Mouse (Mus musculus) effector memory CD4-positive, alpha-beta T cell, adult 5 months (primary cell): ENCODE results near the gene Pax6. TPM values are rescaled to one million over a fixed set of nuclear protein-coding genes. Genes with fewer than 3 reads are reported as not detected.

Source experiments
- polyA plus RNA-seq: library from polyadenylated mRNA; unstranded; fragments of 100-300 nt; shearing (Covaris generic); gene quantifications from one replicate; pipeline ENCODE4 v1.2.1, GENCODE M21; 2017

The Pax6 gene
- 0.56 TPM for polyA plus RNA-seq

DNA sequence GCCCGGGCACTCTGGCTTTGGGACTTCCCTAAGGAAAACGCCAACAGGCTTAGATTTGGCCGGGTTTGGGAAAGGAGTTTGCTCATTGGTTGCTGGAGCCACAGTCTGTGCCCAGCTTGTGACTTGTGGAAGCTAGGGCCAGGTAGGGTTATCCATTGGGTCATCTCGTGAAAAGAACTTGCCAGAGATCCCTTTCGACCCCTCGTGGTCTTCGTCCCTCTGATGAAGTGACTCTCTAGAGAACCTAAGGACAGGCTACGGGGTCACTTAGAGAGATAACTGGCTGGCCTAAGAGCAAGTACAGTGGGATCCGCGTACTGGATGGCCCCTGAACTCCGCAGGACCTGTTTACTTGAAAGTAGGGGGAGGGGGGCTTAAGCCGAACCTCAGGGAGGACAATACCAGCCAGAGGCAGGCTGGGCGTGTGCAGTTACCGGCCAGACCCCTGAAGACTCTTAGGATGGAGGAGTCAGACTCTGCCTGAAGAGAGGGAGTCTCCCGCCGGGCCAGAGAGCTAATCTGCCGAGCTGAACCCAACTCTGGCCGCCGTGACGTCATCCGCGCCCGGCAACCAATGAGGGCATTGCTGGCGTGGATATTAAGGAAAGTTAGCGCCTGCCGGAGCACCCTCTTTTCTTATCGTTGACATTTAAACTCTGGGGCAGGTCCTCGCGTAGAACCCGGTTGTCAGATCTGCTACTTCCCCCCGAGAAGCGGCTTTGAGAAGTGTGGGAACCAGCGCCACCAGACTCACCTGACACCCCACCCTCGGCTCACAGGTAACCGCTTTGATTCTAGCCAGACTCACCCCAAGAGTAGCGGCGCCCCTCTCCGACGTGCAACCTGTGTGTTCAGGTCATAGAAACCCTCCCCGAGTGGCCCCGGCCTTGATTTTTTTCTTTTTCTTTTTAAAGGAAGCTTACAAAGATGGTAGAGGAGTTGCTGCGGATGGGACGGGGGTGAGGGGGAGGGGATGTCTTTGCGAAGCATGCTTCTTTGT is at the start of gene Pax6:
Gene Pax6, plus strand, starts transcription at position 630 of the 1,000 bp plus-strand sequence.

Other genes with a start within 250 kb of the Pax6 start
- gene Elp4, start 235.7 kb downstream of the Pax6 start, polyA plus RNA-seq = 18.0 TPM
- 49.2 TPM for gene Immp1l, start 235.7 kb downstream of the Pax6 start, polyA plus RNA-seq